Mouse (Mus musculus): ENCODE data around the gene Ptprf. TPM values are rescaled to one million over a fixed set of nuclear protein-coding genes. Genes with fewer than 3 reads are reported as not detected.
A peak's percentile ranks its signal among the peaks of the same experiment; 100 is the strongest.

The Ptprf gene
- polyA plus RNA-seq, 1 experiment from 2014 or later = 79.7 TPM

- H3K9ac ChIP-seq (ENCODE audit: low read length) = peak overlapping the region; percentile 87
- peaks cover 27% of the 10 kb centered on the region for H3K4me1 ChIP-seq (replicated peaks; ENCODE audit: control insufficient read depth, insufficient read depth, low read length)
- H3K27me3 ChIP-seq (ENCODE audit: control insufficient read depth, insufficient read depth, low read depth, low read length) = no peaks in the 10 kb centered on the region
- H3K9me3 ChIP-seq (ENCODE audit: control insufficient read depth, low read length) = no peaks in the 10 kb centered on the region
- peak overlapping the region; percentile 65 for H3K4me2 ChIP-seq (ENCODE audit: low read depth, low read length)
- peak; percentile 55 for ATAC-seq (ENCODE audit: low read depth)
- peak overlapping the region; percentile 74 for H3K4me3 ChIP-seq (ENCODE audit: low read length)
- peak overlapping the region; percentile 90 for H3K27ac ChIP-seq (ENCODE audit: low read length)
- H3K36me3 ChIP-seq (ENCODE audit: control insufficient read depth, insufficient read depth, low read length) = no peaks in the 10 kb centered on the region
- under 1% methylated on average over 26 of the region's 84 CpGs for WGBS
Measured at GRCm38 (mm10) chr4:118290416-118291030, 682 bp downstream of the Ptprf start.

GRCm38 (mm10) chr4:118289960-118290415 is 1.2 kb downstream of the Ptprf start:
- Histone ChIP-seq H3K36me3 (ENCODE audit: control insufficient read depth, insufficient read depth, low read length) (no peaks in the 10 kb centered on the region), H3K27ac (ENCODE audit: low read length) (peak overlapping the region; percentile 90), H3K27me3 (ENCODE audit: control insufficient read depth, insufficient read depth, low read depth, low read length) (no peaks in the 10 kb centered on the region), H3K9me3 (ENCODE audit: control insufficient read depth, low read length) (no peaks in the 10 kb centered on the region), H3K9ac (ENCODE audit: low read length) (peak overlapping the region; percentile 87), H3K4me2 (ENCODE audit: low read depth, low read length) (peak overlapping the region; percentile 65), H3K4me1 (replicated peaks; ENCODE audit: control insufficient read depth, insufficient read depth, low read length) (peaks cover 28% of the 10 kb centered on the region), H3K4me3 (ENCODE audit: low read length) (peak overlapping the region; percentile 74)
- WGBS = 3% methylated on average over 12 of the region's 12 CpGs
- peak; percentile 42 for ATAC-seq (ENCODE audit: low read depth)

- no peaks in the 10 kb centered on the region for H3K27me3 ChIP-seq (ENCODE audit: control insufficient read depth, insufficient read depth, low read depth, low read length)
- peak overlapping the region; percentile 87 for H3K9ac ChIP-seq (ENCODE audit: low read length)
- no peaks in the 10 kb centered on the region for H3K36me3 ChIP-seq (ENCODE audit: control insufficient read depth, insufficient read depth, low read length)
- ATAC-seq (ENCODE audit: low read depth) = peak; percentile 32
- peak overlapping the region; percentile 74 for H3K4me3 ChIP-seq (ENCODE audit: low read length)
- H3K9me3 ChIP-seq (ENCODE audit: control insufficient read depth, low read length) = no peaks in the 10 kb centered on the region
- peaks cover 28% of the 10 kb centered on the region for H3K4me1 ChIP-seq (replicated peaks; ENCODE audit: control insufficient read depth, insufficient read depth, low read length)
- 49% methylated on average over 5 of the region's 5 CpGs for WGBS
- peak overlapping the region; percentile 90 for H3K27ac ChIP-seq (ENCODE audit: low read length)
- peak overlapping the region; percentile 65 for H3K4me2 ChIP-seq (ENCODE audit: low read depth, low read length)
Measured at GRCm38 (mm10) chr4:118289266-118289665, 1.9 kb downstream of the Ptprf start.

DNA sequence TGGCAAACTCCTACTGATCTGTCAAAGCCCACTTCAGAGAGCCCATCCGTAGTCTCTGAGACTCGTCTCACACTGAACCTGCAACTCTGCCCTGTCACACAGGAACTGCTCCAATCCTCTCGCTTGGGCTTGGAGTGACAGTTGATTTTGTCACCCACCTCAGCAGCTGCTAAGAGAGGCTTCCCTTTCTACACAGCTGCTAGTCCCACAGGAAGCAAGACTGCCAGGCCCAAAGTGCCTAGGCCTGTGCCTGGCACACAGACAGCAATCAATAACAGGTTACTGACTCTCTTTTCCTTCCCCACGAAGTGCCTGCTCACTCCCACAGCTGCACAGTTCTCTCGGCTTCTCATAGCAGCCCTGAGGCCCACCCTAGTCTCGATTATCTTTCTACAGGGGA is 2.7 kb downstream of the Ptprf start:
- ATAC-seq (ENCODE audit: low read depth) = no peak
- peak overlapping the region; percentile 87 for H3K9ac ChIP-seq (ENCODE audit: low read length)
- no peak overlapping the region for H3K27ac ChIP-seq (ENCODE audit: low read length)
- H3K9me3 ChIP-seq (ENCODE audit: control insufficient read depth, low read length) = no peaks in the 10 kb centered on the region
- WGBS = 41% methylated on average over 6 of the region's 6 CpGs
- peaks cover 28% of the 10 kb centered on the region for H3K4me1 ChIP-seq (replicated peaks; ENCODE audit: control insufficient read depth, insufficient read depth, low read length)
- peak overlapping the region; percentile 65 for H3K4me2 ChIP-seq (ENCODE audit: low read depth, low read length)
- no peaks in the 10 kb centered on the region for H3K27me3 ChIP-seq (ENCODE audit: control insufficient read depth, insufficient read depth, low read depth, low read length)
- H3K4me3 ChIP-seq (ENCODE audit: low read length) = peak overlapping the region; percentile 74
- peaks cover 2% of the 10 kb centered on the region; the same call in 1 of the 2 replicates for H3K36me3 ChIP-seq (ENCODE audit: control insufficient read depth, insufficient read depth, low read length)

- H3K9ac ChIP-seq (ENCODE audit: low read length) = no peak overlapping the region; the same call in 1 of the 2 replicates
- no peak for ATAC-seq (ENCODE audit: low read depth)
- no peak overlapping the region for H3K4me3 ChIP-seq (ENCODE audit: low read length)
- H3K36me3 ChIP-seq (ENCODE audit: control insufficient read depth, insufficient read depth, low read length) = peaks cover 3% of the 10 kb centered on the region; the same call in 1 of the 2 replicates
- no peak overlapping the region for H3K4me2 ChIP-seq (ENCODE audit: low read depth, low read length)
- no peaks in the 10 kb centered on the region for H3K27me3 ChIP-seq (ENCODE audit: control insufficient read depth, insufficient read depth, low read depth, low read length)
- peak overlapping the region; percentile 10; the same call in 1 of the 2 replicates for H3K27ac ChIP-seq (ENCODE audit: low read length)
- no peaks in the 10 kb centered on the region for H3K9me3 ChIP-seq (ENCODE audit: control insufficient read depth, low read length)
- peaks cover 37% of the 10 kb centered on the region for H3K4me1 ChIP-seq (replicated peaks; ENCODE audit: control insufficient read depth, insufficient read depth, low read length)
- WGBS = 57% methylated on average over 5 of the region's 5 CpGs
Measured at GRCm38 (mm10) chr4:118286202-118286601, 5.0 kb downstream of the Ptprf start.

GRCm38 (mm10) chr4:118282182-118282562 is 9.0 kb downstream of the Ptprf start:
- no peak for ATAC-seq (ENCODE audit: low read depth)
- no peaks in the 10 kb centered on the region for H3K27me3 ChIP-seq (ENCODE audit: control insufficient read depth, insufficient read depth, low read depth, low read length)
- no peaks in the 10 kb centered on the region for H3K9me3 ChIP-seq (ENCODE audit: control insufficient read depth, low read length)
- H3K36me3 ChIP-seq (ENCODE audit: control insufficient read depth, insufficient read depth, low read length) = peaks cover 3% of the 10 kb centered on the region; the same call in 1 of the 2 replicates
- H3K4me1 ChIP-seq (replicated peaks; ENCODE audit: control insufficient read depth, insufficient read depth, low read length) = peaks cover 44% of the 10 kb centered on the region
- H3K27ac ChIP-seq (ENCODE audit: low read length) = 0 out of 2 replicates have a peak overlapping the region, but pooled peaks have one; percentile 20
- WGBS = 22% methylated on average over 1 of the region's 1 CpGs
- no peak overlapping the region for H3K4me2 ChIP-seq (ENCODE audit: low read depth, low read length)
- no peak overlapping the region for H3K9ac ChIP-seq (ENCODE audit: low read length)
- no peak overlapping the region for H3K4me3 ChIP-seq (ENCODE audit: low read length)

GRCm38 (mm10) chr4:118281444-118282181 is 9.6 kb downstream of the Ptprf start:
- Histone ChIP-seq H3K4me2 (ENCODE audit: low read depth, low read length) (no peak overlapping the region), H3K9me3 (ENCODE audit: control insufficient read depth, low read length) (no peaks in the 10 kb centered on the region), H3K9ac (ENCODE audit: low read length) (no peak overlapping the region), H3K4me3 (ENCODE audit: low read length) (no peak overlapping the region), H3K4me1 (replicated peaks; ENCODE audit: control insufficient read depth, insufficient read depth, low read length) (peaks cover 47% of the 10 kb centered on the region), H3K36me3 (ENCODE audit: control insufficient read depth, insufficient read depth, low read length) (peaks cover 3% of the 10 kb centered on the region; the same call in 1 of the 2 replicates), H3K27ac (ENCODE audit: low read length) (0 out of 2 replicates have a peak overlapping the region, but pooled peaks have one; percentile 20), H3K27me3 (ENCODE audit: control insufficient read depth, insufficient read depth, low read depth, low read length) (no peaks in the 10 kb centered on the region)
- ATAC-seq (ENCODE audit: low read depth) = no peak
- 71% methylated on average over 13 of the region's 13 CpGs for WGBS

DNA sequence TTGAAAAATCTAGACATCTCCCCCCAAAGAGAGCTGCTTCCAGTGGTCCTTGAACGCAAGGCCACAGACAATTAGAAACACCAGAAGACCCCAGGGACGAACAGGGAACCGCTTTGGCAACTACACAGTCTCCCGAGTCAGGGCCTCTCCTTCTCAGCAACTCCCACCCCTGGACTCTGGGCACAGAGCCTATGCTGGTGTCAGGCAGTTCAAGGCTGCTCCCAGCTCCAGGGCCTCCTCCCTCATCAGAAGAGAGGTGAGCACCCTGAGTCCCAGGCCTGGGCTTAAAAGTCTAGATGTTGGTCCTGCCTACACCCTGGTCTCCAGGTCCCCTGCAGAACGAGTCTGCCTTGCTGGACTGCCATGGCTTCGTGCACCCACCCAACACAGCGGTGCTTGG is 10.7 kb downstream of the Ptprf start:
- Histone ChIP-seq H3K4me3 (ENCODE audit: low read length) (no peak overlapping the region), H3K4me2 (ENCODE audit: low read depth, low read length) (no peak overlapping the region), H3K27me3 (ENCODE audit: control insufficient read depth, insufficient read depth, low read depth, low read length) (no peaks in the 10 kb centered on the region), H3K36me3 (ENCODE audit: control insufficient read depth, insufficient read depth, low read length) (peaks cover 3% of the 10 kb centered on the region; the same call in 1 of the 2 replicates), H3K9me3 (ENCODE audit: control insufficient read depth, low read length) (no peaks in the 10 kb centered on the region), H3K27ac (ENCODE audit: low read length) (no peak overlapping the region), H3K9ac (ENCODE audit: low read length) (no peak overlapping the region), H3K4me1 (replicated peaks; ENCODE audit: control insufficient read depth, insufficient read depth, low read length) (peaks cover 50% of the 10 kb centered on the region)
- no peak for ATAC-seq (ENCODE audit: low read depth)
- WGBS = 70% methylated on average over 7 of the region's 7 CpGs

- peak; percentile 81 for ATAC-seq (ENCODE audit: low read depth)
- 18% methylated on average over 9 of the region's 9 CpGs for WGBS
- Histone ChIP-seq H3K9me3 (ENCODE audit: control insufficient read depth, low read length) (no peaks in the 10 kb centered on the region), H3K4me2 (ENCODE audit: low read depth, low read length) (peak overlapping the region; percentile 13; the same call in 1 of the 2 replicates), H3K4me1 (replicated peaks; ENCODE audit: control insufficient read depth, insufficient read depth, low read length) (peaks cover 68% of the 10 kb centered on the region), H3K36me3 (ENCODE audit: control insufficient read depth, insufficient read depth, low read length) (no peaks in the 10 kb centered on the region), H3K4me3 (ENCODE audit: low read length) (no peak overlapping the region), H3K27ac (ENCODE audit: low read length) (peak overlapping the region; percentile 97), H3K9ac (ENCODE audit: low read length) (peak overlapping the region; percentile 49; the same call in 1 of the 2 replicates), H3K27me3 (ENCODE audit: control insufficient read depth, insufficient read depth, low read depth, low read length) (no peaks in the 10 kb centered on the region)
Measured at GRCm38 (mm10) chr4:118276520-118277232, 14.5 kb downstream of the Ptprf start.
